Mouse (Mus musculus): ENCODE measurements at regions not wholly inside any gene's neighbourhood (a gene's known extent, or its start where the extent isn't known, plus 50 kb on each side); places are given as distances from the start of the nearest gene placed in this dataset.

GRCm38 (mm10) chr15:13529050-13529449 lies 355.6 kb upstream of the Cdh6 start:
- intact Hi-C loops (cut with DNase I), result no loop called here
- no peak for DNase-seq (ENCODE audit: low spot score)
